Mouse (Mus musculus): ENCODE results near the gene Rdh19. TPM values are rescaled to one million over a fixed set of nuclear protein-coding genes. Genes with fewer than 3 reads are reported as not detected.

Rdh19 gene
- total and polyA plus RNA-seq, 3 experiments = not detected

GRCm38 (mm10) chr10:127897506-127897905 lies 47.8 kb downstream of the Rdh19 start:
- in situ Hi-C loops (cut with MboI; ENCODE audit: low pct_ligation_motif_present, low pct_unique_long_range_greater_than_20kb, low sequenced_read_pairs) = loop anchor here (5.0 kb wide), 1 partner anchor 55 kb away; no protein-coding TSS in a partner anchor
- dilution Hi-C loops (cut with MboI; ENCODE audit: extremely low pct_ligation_motif_present, extremely low pct_unique_long_range_greater_than_20kb, low sequenced_read_pairs) = no loop called here
- no peaks in the 10 kb centered on the region for H3K79me2 ChIP-seq (replicated peaks; ENCODE audit: control insufficient read depth, extremely low read depth, insufficient read depth, poor library complexity, severe bottlenecking)
- H3K4me2 ChIP-seq (ENCODE audit: insufficient read depth, low read depth, poor library complexity, severe bottlenecking) = no peak overlapping the region
- H3K4me3 ChIP-seq (replicated peaks in 1 of 3; ENCODE audit: low read depth in 2 of 3, low read length in 2 of 3, poor library complexity in 1 of 3) = no peak overlapping the region
- H3K9ac ChIP-seq (ENCODE audit: insufficient read depth, low read depth) = no peak overlapping the region
- no peaks in the 10 kb centered on the region for H3K36me3 ChIP-seq (replicated peaks in 1 of 2; ENCODE audit: control insufficient read depth in 1 of 2, insufficient read depth in 1 of 2, low read length in 1 of 2)
- H3K27ac ChIP-seq (ENCODE audit: insufficient read depth, low read depth) = no peak overlapping the region
- H3K27me3 ChIP-seq (replicated peaks) = peaks cover 81% of the 10 kb centered on the region
- DNase-seq (ENCODE audit: extremely low read depth) = no peak
- no peaks in the 10 kb centered on the region for H3K4me1 ChIP-seq (ENCODE audit: control insufficient read depth in 1 of 2, insufficient read depth in 2 of 2)
- H3K9me3 ChIP-seq (replicated peaks; ENCODE audit: low read length) = no peaks in the 10 kb centered on the region
- no peak for TF ChIP-seq MAFK (IDR thresholded peaks at IDR 0.05; ENCODE audit: insufficient replicate concordance, low read length)
- TF ChIP-seq IRF4 (IDR thresholded peaks at IDR 0.05; ENCODE audit: low read depth, low read length) = no peak
- TF ChIP-seq SIN3A (IDR thresholded peaks at IDR 0.05; ENCODE audit: low read length) = no peak
- no peak for TF ChIP-seq ZMIZ1 (IDR thresholded peaks at IDR 0.05; ENCODE audit: low read depth, low read length)
- TF ChIP-seq USF1 (IDR thresholded peaks at IDR 0.05; ENCODE audit: low read depth, low read length) = no peak
- TF ChIP-seq SMC3 (IDR thresholded peaks at IDR 0.05; ENCODE audit: low read depth, low read length) = no peak
- TF ChIP-seq GABPA (IDR thresholded peaks at IDR 0.05; ENCODE audit: insufficient replicate concordance, low read depth, low read length) = no peak
- TF ChIP-seq USF2 (conservative IDR thresholded peaks at IDR 0.05; ENCODE audit: low read depth, low read length) = no peak
- TF ChIP-seq TCF12 (IDR thresholded peaks at IDR 0.05; ENCODE audit: low read depth, low read length) = no peak
- TF ChIP-seq MYC (IDR thresholded peaks at IDR 0.05; ENCODE audit: low read depth, low read length) = no peak
- no peak for TF ChIP-seq ZKSCAN1 (IDR thresholded peaks at IDR 0.05; ENCODE audit: borderline replicate concordance, low read depth, low read length)
- no peak for TF ChIP-seq JUN (IDR thresholded peaks at IDR 0.05; ENCODE audit: insufficient read depth, low read depth, low read length)
- TF ChIP-seq RCOR1 (conservative IDR thresholded peaks at IDR 0.05; ENCODE audit: low read depth, low read length) = no peak
- TF ChIP-seq CTCF (conservative IDR thresholded peaks at IDR 0.05 in 1 of 2, IDR thresholded peaks at IDR 0.05 in 1 of 2; ENCODE audit: low read depth in 2 of 2, low read length in 2 of 2) = no peak

- H3K36me3 ChIP-seq (replicated peaks in 1 of 2; ENCODE audit: control insufficient read depth in 1 of 2, insufficient read depth in 1 of 2, low read length in 1 of 2) = no peaks in the 10 kb centered on the region
- dilution Hi-C loops (cut with MboI; ENCODE audit: extremely low pct_ligation_motif_present, extremely low pct_unique_long_range_greater_than_20kb, low sequenced_read_pairs) (no loop called here), in situ Hi-C loops (cut with MboI; ENCODE audit: low pct_ligation_motif_present, low pct_unique_long_range_greater_than_20kb, low sequenced_read_pairs) (loop anchor here (5.0 kb wide), 1 partner anchor 56 kb away; no protein-coding TSS in a partner anchor)
- no peak within 1 kb of the TSS for H3K4me3 ChIP-seq (replicated peaks in 1 of 3; ENCODE audit: low read depth in 2 of 3, low read length in 2 of 3, poor library complexity in 1 of 3)
- no peak within 1 kb of the TSS for H3K4me2 ChIP-seq (ENCODE audit: insufficient read depth, low read depth, poor library complexity, severe bottlenecking)
- no peak for DNase-seq (ENCODE audit: extremely low read depth)
- H3K4me1 ChIP-seq (ENCODE audit: control insufficient read depth in 1 of 2, insufficient read depth in 2 of 2) = no peaks in the 10 kb centered on the region
- TF ChIP-seq RCOR1 (conservative IDR thresholded peaks at IDR 0.05; ENCODE audit: low read depth, low read length) (no peak), MYC (IDR thresholded peaks at IDR 0.05; ENCODE audit: low read depth, low read length) (no peak), USF1 (IDR thresholded peaks at IDR 0.05; ENCODE audit: low read depth, low read length) (no peak), ZMIZ1 (IDR thresholded peaks at IDR 0.05; ENCODE audit: low read depth, low read length) (no peak), USF2 (conservative IDR thresholded peaks at IDR 0.05; ENCODE audit: low read depth, low read length) (no peak), E2F4 (IDR thresholded peaks at IDR 0.05; ENCODE audit: insufficient replicate concordance, low read depth, low read length) (no peak), CTCF (conservative IDR thresholded peaks at IDR 0.05 in 1 of 2, IDR thresholded peaks at IDR 0.05 in 1 of 2; ENCODE audit: low read depth in 2 of 2, low read length in 2 of 2) (no peak)
- no peak within 1 kb of the TSS for H3K9ac ChIP-seq (ENCODE audit: insufficient read depth, low read depth)
- no peak within 1 kb of the TSS for H3K27ac ChIP-seq (ENCODE audit: insufficient read depth, low read depth)
- H3K9me3 ChIP-seq (replicated peaks; ENCODE audit: low read length) = no peaks in the 10 kb centered on the region
- peaks cover 77% of the 10 kb centered on the region for H3K27me3 ChIP-seq (replicated peaks)
- no peaks in the 10 kb centered on the region for H3K79me2 ChIP-seq (replicated peaks; ENCODE audit: control insufficient read depth, extremely low read depth, insufficient read depth, poor library complexity, severe bottlenecking)
Observed at GRCm38 (mm10) chr10:127898218-127898617, 48.5 kb downstream of the Rdh19 start, which contains the start of gene Sdr9c7. TSS of gene Sdr9c7 (plus strand) at chr10:127898518.

Data from CH12.LX (cell line).